Mouse (Mus musculus): ENCODE results near the gene Ywhae.
"Not testable (repeated sequence)": the region's sequence is repeated elsewhere in the genome, so short reads cannot be mapped to it uniquely, and the experiment has no call there.

Ywhae gene

GRCm38 (mm10) chr11:75732434-75733226 lies at the start of gene Ywhae:
Ywhae (plus strand) TSS chr11:75732869.
- in situ Hi-C loops (cut with MboI), result no loop called here

- in situ Hi-C loops (cut with MboI), result no loop called here
These were observed 48.2 kb upstream of the Ywhae start for GRCm38 (mm10) chr11:75684462-75684861.

GRCm38 (mm10) chr11:75684956-75685355 lies 47.7 kb upstream of the Ywhae start:
- in situ Hi-C loops (cut with MboI), result no loop called here

- in situ Hi-C loops (cut with MboI), result no loop called here
These were observed 45.2 kb upstream of the Ywhae start for GRCm38 (mm10) chr11:75687343-75687993.

GRCm38 (mm10) chr11:75688132-75688531 lies 44.5 kb upstream of the Ywhae start:
- in situ Hi-C loops (cut with MboI), result no loop called here

GRCm38 (mm10) chr11:75689977-75690376 lies 42.7 kb upstream of the Ywhae start:
- in situ Hi-C loops (cut with MboI), result no loop called here

- in situ Hi-C loops (cut with MboI), result no loop called here
These were observed 41.6 kb upstream of the Ywhae start for GRCm38 (mm10) chr11:75691047-75691446.

- in situ Hi-C loops (cut with MboI), result no loop called here
These were observed 39.1 kb upstream of the Ywhae start for GRCm38 (mm10) chr11:75693570-75693969.

- in situ Hi-C loops (cut with MboI), result not testable (repeated sequence)
These were observed 35.2 kb upstream of the Ywhae start for GRCm38 (mm10) chr11:75697464-75697863.

GRCm38 (mm10) chr11:75700557-75700956 lies 32.1 kb upstream of the Ywhae start:
- in situ Hi-C loops (cut with MboI), result no loop called here

- in situ Hi-C loops (cut with MboI), result no loop called here
These were observed 29.9 kb upstream of the Ywhae start for GRCm38 (mm10) chr11:75702761-75703160.

- in situ Hi-C loops (cut with MboI), result no loop called here
These were observed 28.9 kb upstream of the Ywhae start for GRCm38 (mm10) chr11:75703748-75704147.

GRCm38 (mm10) chr11:75713949-75714348 lies 18.7 kb upstream of the Ywhae start:
- in situ Hi-C loops (cut with MboI), result no loop called here

- in situ Hi-C loops (cut with MboI), result no loop called here
These were observed 17.1 kb upstream of the Ywhae start for GRCm38 (mm10) chr11:75715556-75715955.

GRCm38 (mm10) chr11:75716661-75717325 lies 15.9 kb upstream of the Ywhae start:
- in situ Hi-C loops (cut with MboI), result no loop called here

GRCm38 (mm10) chr11:75722339-75722738 lies 10.3 kb upstream of the Ywhae start:
- in situ Hi-C loops (cut with MboI), result no loop called here

- in situ Hi-C loops (cut with MboI), result no loop called here
These were observed 5.5 kb upstream of the Ywhae start for GRCm38 (mm10) chr11:75727168-75727567.

- in situ Hi-C loops (cut with MboI), result not testable (repeated sequence)
These were observed 5.0 kb upstream of the Ywhae start for GRCm38 (mm10) chr11:75727659-75728058.

GRCm38 (mm10) chr11:75733227-75733940 lies 715 bp downstream of the Ywhae start:
- in situ Hi-C loops (cut with MboI), result no loop called here

GRCm38 (mm10) chr11:75735462-75736252 lies 3.0 kb downstream of the Ywhae start:
- in situ Hi-C loops (cut with MboI), result no loop called here

GRCm38 (mm10) chr11:75736978-75737377 lies 4.3 kb downstream of the Ywhae start:
- in situ Hi-C loops (cut with MboI), result no loop called here

Data from mature B cell (primary cell).